Mouse (Mus musculus) ES-E14 (cell line): Measurements from ENCODE around the gene Adam11.

Source experiments
- CHD2 ChIP-seq: IDR thresholded peaks from 2 replicates; pipeline ENCODE4 v1.6.1; 2014; ENCODE audit warnings: mild to moderate bottlenecking, low read depth, low read length, inconsistent platforms
- HCFC1 ChIP-seq: IDR thresholded peaks from 2 replicates; pipeline ENCODE4 v1.6.1; 2012; ENCODE audit warnings: low read length, inconsistent platforms, borderline replicate concordance; ENCODE audit not compliant: insufficient read depth
- ZC3H11A ChIP-seq: IDR thresholded peaks from 2 replicates; pipeline ENCODE4 v1.6.1; 2012; ENCODE audit warnings: low read depth, mild to moderate bottlenecking, inconsistent platforms, low read length, borderline replicate concordance

GRCm38 (mm10) chr11:102758977-102759376 lies 2.3 kb upstream of the Adam11 start:
- TF ChIP-seq HCFC1 (no peak), CHD2 (no peak), ZC3H11A (no peak)
